Mouse (Mus musculus): ENCODE data around the gene Oxnad1. TPM values are rescaled to one million over a fixed set of nuclear protein-coding genes. Genes with fewer than 3 reads are reported as not detected.

The Oxnad1 gene
- 10 to 100 TPM; 18.7 to 19.9 TPM for total RNA-seq (2021)
- long read RNA-seq, experiment 1, transcript Oxnad1-201 (8 exons, 2,376 nt) = major isoform, 7 of 8 reads
- long read RNA-seq, experiment 1, partial matches to known transcripts = 0 of 8 reads
- long read RNA-seq, experiment 1, other reads (novel, unspliced or antisense) = 1 of 8 reads
- long read RNA-seq, experiment 2, transcript Oxnad1-201 (8 exons, 2,376 nt) = major isoform, 9 of 11 reads
- long read RNA-seq, experiment 2, partial matches to known transcripts = 0 of 11 reads
- long read RNA-seq, experiment 2, other reads (novel, unspliced or antisense) = 1 of 11 reads

DNA sequence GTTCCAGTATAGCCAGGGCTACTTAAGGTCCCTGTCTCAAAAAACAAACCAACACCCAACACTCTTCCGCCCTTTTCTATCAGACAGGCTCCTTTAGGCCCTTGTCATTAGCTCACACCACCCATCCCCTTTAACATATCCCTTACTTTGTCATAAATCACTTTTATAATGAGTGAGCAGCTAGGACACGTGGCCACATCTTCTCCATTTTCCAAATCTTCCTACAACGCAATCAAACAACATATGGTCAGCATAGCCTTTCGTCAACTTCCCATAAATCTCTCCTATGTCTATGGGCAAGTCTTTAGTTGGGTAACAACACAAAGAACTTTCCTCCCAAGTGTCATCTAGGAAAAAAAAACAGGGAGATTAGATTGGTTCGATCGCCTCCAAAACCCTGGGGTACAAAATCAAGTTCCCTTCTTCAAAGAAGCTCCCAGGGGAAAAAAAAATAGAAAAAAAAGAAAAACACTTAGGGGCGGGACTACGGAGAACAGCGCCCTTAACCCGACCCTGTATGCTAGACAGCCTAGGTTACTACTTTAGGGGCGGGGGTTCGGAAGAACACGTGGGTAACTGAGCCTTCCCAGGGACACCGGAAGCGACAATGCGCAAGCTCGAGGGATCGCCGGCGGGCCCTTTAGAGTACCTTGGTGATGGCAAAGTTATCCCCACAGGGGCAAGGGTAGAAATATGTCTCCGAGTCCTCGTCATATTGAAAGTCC, at the start of gene Oxnad1:
Gene Oxnad1 (plus strand): TSS at position 614 of the 725 bp plus-strand sequence.
- DNase-seq = no peak

GRCm38 (mm10) chr14:32036482-32036881, 48.7 kb upstream of the Oxnad1 start:
- peak; percentile 37 for DNase-seq

- no peak for DNase-seq
These were observed 47.4 kb upstream of the Oxnad1 start for GRCm38 (mm10) chr14:32037661-32038252.

GRCm38 (mm10) chr14:32042108-32042507, 43.1 kb upstream of the Oxnad1 start:
- DNase-seq = no peak

DNA sequence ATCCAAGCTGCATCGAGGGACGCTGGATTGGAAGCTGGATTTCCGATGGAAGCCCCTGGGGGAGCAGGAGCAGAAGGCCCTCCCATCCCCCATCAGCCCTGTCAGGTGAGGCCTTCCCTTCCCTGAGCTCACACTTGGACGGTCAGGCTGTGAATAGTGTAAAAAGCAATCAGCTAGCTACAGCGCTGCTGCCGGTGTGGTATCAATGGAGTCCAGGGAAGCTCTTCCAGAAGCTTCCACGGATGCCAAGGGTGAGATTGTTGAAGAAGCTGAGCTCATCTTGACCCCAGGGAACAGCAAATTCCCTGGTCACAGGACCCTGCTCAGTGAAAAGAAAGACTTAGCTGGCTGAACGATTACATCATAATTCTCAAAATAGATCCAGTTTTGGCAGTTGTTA, 38.8 kb upstream of the Oxnad1 start:
- no peak for DNase-seq

GRCm38 (mm10) chr14:32050171-32050570, 35.0 kb upstream of the Oxnad1 start:
- DNase-seq = no peak

- DNase-seq = no peak
These were observed 31.3 kb upstream of the Oxnad1 start for GRCm38 (mm10) chr14:32053895-32054294.

- DNase-seq = no peak
These were observed 30.4 kb upstream of the Oxnad1 start for GRCm38 (mm10) chr14:32054788-32055187.

GRCm38 (mm10) chr14:32055781-32056180, 29.4 kb upstream of the Oxnad1 start:
- no peak for DNase-seq

- DNase-seq = peak; percentile 45
These were observed 28.5 kb upstream of the Oxnad1 start for GRCm38 (mm10) chr14:32056675-32057074.

DNA sequence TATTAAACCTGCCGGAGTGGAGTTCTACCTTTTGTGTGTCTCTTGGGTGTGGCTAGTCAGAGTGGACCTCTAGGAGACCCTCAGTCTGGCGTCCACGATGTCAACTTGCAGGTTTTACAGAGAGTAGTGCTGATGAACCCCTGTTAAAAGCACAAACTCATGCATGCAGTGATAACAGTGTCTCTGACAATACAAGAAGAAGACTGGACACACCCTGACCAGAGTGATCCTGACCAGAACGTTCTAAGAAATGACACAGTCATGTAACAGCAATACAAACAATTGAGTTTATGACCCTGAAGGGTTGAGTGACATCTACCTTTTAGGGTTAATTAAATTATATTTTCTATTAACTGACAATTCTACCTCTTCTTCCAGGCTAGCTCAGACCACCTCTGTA, 27.5 kb upstream of the Oxnad1 start:
- no peak for DNase-seq

GRCm38 (mm10) chr14:32061398-32061797, 23.8 kb upstream of the Oxnad1 start:
- no peak for DNase-seq

GRCm38 (mm10) chr14:32072807-32073206, 12.4 kb upstream of the Oxnad1 start:
- no peak for DNase-seq

- DNase-seq = no peak
These were observed 11.9 kb upstream of the Oxnad1 start for GRCm38 (mm10) chr14:32073211-32073685.

GRCm38 (mm10) chr14:32073901-32074300, 11.3 kb upstream of the Oxnad1 start:
- DNase-seq = peak; percentile 12

DNA sequence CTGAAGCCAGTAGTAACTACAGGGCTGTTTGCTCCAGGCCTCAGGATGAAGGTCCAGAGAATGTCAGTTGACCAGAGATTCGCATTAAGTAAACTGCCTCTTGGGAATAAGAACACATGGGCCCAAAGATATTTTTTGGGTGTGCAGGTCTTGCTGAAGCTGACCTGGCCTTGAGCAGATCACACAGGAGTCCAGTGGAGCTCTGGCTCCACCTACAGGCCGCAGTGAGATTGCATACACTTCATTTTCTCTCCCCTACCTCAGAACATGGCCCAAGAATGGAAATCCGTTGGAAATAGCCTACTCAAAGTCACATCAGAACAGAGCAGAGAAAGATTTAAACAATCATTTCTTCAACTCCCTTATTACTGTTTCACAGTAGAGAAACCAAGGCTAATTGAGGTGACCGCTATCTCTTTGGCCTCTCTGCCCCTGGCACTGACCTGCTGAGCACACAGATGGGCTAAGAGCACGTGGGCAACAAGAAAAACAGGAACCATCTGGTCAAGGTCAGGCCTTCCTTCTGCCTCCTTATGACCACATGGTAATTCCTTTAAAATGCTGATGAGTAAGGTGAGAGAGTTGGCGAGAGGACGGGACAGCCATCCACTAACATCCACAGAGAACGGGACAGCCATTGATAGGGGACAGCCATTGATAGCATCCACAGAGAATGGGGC, 8.1 kb upstream of the Oxnad1 start:
- DNase-seq = peak; percentile 78

DNA sequence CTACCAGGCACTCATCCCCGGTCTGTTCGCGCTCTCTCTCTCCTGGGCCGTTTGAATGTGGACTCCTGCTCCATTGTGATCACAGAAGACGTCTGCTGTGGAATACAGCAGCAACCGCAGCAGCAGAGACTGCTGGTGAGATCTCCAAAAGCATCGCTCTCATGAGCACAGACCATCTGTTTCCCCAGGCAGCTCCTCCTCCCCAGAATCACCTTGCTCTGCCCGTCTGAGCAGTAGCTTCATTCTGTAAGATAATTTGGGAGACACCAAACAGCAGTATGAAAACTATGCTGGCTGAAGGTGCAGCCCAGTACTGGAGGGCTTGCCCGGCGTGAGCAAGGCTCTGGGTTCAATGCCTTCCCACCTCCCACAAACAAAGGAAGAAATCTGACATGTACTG, 4.1 kb upstream of the Oxnad1 start:
- DNase-seq = no peak

DNA sequence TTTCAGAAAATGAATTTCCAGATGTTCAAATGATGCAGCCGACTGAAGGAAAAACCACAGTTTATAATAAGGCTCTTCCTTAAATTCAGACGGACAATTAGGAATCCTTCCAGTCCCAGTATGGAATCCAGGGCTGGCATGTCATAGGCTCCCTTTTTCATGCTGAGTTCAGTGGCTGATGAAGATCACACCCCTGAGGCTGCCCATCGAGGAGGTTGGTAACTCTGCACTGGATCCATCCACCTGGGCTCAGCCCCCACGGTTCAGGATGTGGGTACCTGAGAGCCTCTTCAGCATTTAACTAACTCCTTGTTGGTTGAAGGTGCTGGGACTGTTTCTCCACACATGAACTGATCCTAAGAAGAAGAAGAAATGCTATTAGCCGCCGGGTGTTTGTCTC, 2.3 kb upstream of the Oxnad1 start:
- no peak for DNase-seq

GRCm38 (mm10) chr14:32083466-32083865, 1.7 kb upstream of the Oxnad1 start:
- DNase-seq = no peak

DNA sequence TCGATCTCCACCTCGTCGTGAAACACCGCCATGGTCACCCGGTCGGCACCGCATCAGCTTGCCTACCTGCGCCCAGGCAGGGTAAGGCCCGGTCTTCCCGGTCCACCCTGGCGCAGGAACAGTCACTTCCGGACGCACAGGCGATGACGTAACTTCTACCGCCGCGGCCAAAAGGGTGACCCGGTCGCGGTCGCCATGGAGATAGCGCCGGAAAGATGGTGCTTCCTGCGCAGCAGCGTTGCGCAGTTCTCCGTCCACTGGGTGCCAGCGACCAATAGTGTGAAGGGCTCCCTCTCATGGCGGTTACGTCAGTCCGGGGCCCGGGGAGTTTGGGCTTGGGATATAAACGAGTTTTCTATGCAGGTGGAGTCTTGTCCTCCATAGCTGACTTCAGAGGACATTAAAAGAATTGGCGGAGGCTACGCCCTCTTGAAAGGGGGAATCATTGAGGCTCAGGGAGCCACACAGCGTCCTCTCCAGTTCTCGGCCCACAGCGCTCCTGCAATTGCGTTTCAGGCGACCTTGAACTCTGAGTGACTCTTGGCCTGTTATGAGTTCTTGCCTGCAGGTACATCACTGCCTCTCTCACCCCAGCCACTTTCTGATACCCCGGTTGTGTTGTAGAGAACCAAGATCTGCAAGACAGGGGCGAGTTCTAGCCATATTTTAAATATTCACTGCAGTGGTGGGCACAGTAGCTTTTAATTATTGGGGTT, 470 bp downstream of the Oxnad1 start, which contains the start of gene Dph3:
Gene Dph3 (minus strand): TSS at position 244 of the 716 bp plus-strand sequence.
- peak; percentile 99 for DNase-seq

DNA sequence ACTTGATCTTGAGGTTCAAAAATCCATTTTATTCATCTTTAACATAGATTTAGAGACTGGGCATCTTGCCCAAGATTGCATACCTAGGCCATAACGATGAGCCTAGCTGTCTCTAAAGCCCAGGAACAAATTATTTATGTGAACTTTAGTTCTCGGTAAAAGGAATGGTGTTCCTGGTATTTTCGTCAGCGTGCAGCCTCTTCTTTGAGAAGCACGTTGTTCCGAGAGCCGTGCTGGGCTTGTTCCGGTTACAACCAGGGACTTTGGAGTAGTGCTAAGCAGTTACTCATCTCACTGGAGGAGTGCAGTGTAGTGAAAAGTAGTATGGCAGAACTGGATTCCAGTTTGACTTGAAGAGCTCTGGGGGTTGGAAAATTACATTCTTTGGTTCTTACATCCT, 1.1 kb downstream of the Oxnad1 start:
- no peak for DNase-seq
